Mouse (Mus musculus) layer of hippocampus, postnatal 10 days (tissue): ENCODE data around the gene Alpk1. TPM values are rescaled to one million over a fixed set of nuclear protein-coding genes. Genes with fewer than 3 reads are reported as not detected.

ENCODE experiments used
- DNase-seq, 2 experiments: peaks; one replicate each; pipeline ENCODE4 v3.0.0; 2021; ENCODE audit warnings: low spot score in 2 of 2
- total RNA-seq, 2 experiments: library from RNA; stranded (reverse); gene quantifications; 2 replicates each; pipeline ENCODE4 v1.2.3; 2021

Gene Alpk1
- total RNA-seq, 2 experiments from 2014 or later, result 7.9 to 9.2 TPM

DNA sequence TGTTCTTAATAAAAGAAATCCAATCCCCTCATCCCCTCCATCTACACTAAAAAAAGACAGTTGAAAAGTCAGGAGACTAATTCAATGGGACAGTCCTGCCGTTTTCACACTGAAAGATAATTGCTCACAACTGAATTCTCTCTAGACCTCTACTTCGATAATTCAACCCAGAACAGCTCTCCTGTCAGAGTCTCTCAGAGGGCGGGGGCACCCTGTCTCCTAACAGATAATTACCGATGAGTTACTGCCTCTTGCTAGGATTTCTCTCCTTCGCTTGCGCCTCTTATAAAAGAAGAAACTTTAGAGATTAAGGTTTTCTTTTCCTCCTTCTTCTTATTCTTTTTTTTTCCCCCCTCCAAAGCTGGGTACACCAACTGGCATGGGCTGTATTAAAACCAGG, 34.8 kb downstream of the Alpk1 start:
- no peak for DNase-seq

DNA sequence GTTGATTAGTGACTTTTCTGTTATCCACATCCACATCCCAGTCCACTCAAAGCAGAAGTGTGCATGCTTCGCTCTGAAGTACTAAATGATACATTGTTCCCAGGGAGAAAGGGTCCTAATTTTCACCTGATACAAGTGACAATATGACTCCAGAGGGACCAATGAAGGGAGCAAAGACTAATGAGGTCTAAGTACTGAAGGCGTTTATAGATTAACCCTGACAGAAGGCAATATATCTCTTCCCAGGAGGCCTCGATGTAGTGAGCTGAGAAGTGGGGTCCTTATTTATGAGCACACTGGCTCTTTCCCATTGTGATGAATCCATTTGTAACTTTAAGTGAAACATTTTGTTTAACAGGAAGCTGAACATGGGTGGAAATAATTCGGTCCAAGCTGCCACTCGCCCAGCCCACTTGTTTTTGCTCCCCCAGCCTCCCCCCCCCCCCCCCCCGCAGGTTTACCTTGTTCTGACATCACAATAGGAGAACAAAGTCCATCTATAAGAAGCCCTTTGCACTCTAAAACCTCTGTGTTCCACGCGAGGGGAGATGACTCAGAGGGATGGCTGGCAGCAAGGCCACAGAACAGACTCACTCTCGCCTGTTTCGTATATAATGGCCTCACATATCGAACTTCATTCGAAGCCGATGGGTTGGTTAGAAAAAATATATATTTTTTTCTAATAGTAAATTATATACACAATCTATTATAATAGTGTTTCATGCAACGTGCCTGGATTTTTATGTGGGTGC, 36.5 kb downstream of the Alpk1 start:
- DNase-seq, result no peak

- DNase-seq, result no peak
Observed at GRCm38 (mm10) chr3:127741473-127741872, 38.9 kb downstream of the Alpk1 start.

DNA sequence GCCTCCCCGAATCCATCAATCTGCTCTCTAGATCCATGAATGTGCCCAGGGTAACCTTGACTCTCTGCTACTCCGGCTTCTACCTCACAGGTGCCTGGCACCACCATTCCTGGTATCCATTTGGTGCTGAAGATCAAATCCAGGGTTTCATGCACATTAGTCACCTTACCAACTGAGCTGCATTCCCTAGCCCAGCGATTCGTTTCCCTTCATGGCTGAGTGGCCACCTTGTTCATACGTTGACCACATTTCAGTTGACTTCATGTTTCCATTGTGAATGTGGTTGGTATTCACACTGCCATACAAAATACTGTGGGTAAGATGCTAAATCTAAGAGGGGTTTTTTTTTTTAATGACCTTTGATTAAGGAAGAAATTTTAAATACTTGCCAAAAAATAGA, 42.5 kb downstream of the Alpk1 start:
- no peak for DNase-seq

GRCm38 (mm10) chr3:127735395-127735794, 44.9 kb downstream of the Alpk1 start:
- DNase-seq, result no peak

DNA sequence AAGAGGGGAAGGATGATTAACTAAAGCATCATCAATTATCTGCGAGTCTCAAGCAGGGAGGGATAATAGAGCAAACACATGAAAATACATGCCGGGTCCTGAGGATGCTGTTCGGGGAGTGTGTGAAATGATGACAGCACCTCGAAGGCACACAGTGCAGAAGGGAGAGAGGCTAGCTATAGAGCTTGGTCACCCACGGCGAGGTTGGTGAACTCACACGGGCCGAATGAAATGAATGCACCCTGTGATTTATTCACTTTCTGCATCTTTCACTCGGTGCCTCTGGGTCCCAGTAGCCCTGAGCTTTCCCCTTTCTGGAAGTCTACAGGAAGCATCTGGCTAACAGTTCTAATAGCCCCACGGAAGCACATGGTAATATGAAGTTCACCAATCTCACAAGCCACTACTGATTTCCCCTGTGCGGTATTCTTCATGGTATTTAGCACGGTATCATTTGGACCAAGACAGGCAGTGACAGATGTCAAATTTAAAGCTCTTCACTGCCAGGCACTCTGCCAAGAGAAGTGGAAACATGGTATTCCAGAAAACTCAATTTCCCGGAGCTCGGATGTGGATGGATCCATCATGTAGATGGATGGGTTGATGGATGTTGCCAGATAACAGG, 50.7 kb downstream of the Alpk1 start:
- DNase-seq, result no peak

- DNase-seq, result no peak
Observed at GRCm38 (mm10) chr3:127728851-127729512, 51.3 kb downstream of the Alpk1 start.

GRCm38 (mm10) chr3:127728046-127728445, 52.3 kb downstream of the Alpk1 start:
- DNase-seq, result no peak

- DNase-seq, result no peak
Observed at GRCm38 (mm10) chr3:127720948-127721347, 59.4 kb downstream of the Alpk1 start.

DNA sequence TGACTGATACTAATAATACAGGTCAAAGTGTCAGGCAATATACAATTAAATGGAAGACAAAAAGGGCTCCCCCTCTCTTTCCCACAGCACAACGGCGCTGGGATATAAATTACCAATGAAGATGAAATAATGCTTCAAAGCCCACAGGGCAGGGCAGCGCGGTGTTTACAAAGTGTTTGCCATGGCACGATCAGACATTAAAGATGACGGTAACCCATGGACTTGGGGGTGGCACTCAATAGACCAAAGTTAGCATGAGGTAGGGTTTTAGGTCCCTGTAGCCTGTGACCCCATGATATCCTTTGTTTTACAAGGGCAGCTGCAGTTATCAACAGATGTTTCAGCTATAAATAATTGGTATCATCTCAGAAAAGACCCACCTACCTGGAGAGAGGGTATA, 60.3 kb downstream of the Alpk1 start:
- DNase-seq, result no peak

DNA sequence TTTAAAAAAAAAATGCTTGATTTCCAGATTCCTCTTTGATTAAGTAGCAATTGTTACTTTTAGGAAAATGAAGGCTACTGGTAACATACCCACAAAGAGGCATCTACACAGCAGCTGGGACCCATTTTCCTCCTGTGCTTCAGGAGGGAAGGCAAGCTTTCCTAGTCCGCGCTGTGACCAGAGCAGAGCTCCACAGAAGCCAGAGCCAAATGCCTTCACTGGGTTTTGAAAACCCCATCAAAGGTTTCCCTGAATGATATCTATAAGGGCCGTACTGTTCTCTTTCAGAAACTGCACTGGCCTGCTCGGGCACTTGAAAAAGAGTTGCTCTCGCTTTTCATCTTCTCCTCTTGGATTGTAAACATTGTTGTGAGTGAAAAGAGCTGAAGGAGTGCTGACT, 60.7 kb downstream of the Alpk1 start:
- DNase-seq, result no peak

GRCm38 (mm10) chr3:127716759-127717158, 63.6 kb downstream of the Alpk1 start:
- DNase-seq, result no peak

DNA sequence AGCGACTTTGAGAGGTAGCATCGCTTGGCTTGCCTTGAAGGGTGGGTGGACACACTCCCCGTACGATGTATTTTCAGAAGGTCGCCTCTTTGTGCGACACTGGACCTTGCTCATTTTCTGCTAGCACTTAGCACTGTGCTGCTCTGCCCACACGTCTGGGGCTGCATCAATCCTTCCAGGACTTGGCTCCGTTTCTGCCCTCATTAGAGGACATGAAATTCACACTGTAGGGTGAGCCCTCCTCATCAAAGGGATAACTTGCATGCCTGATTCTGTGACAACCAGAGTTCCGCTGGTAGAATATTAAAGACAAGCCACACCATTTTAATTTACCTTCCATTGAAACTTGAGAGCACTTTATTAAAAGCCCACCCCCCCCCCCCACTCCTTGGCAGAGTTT, 67.2 kb downstream of the Alpk1 start:
- no peak for DNase-seq

DNA sequence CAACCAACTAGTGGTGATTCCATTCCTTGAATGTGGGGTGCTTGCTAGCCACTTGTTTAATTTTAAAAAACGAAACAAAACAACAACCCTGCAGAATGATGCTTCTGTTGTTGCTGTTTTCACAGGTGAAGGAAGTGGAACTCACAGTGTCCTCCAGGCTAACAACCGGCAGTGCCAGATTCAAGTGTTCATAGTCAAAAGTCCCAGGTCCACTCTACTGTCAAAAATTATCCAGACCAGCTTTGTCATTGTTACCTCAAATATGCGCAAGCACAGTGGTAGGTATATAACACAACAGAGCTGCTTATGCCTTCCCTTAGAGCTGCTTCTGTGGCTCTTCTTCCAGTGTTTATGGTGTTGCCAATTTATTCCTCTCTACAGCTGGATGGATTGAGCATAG, 68.8 kb downstream of the Alpk1 start:
- DNase-seq, result no peak

GRCm38 (mm10) chr3:127707089-127707485, 73.2 kb downstream of the Alpk1 start:
- no peak for DNase-seq

GRCm38 (mm10) chr3:127706445-127707088, 73.8 kb downstream of the Alpk1 start:
- no peak for DNase-seq

- peak; percentile 43 to 66 for DNase-seq
Observed at GRCm38 (mm10) chr3:127705515-127706444, 74.5 kb downstream of the Alpk1 start.

- DNase-seq, result no peak
Observed at GRCm38 (mm10) chr3:127705139-127705514, 75.2 kb downstream of the Alpk1 start.

GRCm38 (mm10) chr3:127701196-127701825, 79.0 kb downstream of the Alpk1 start:
- DNase-seq, result no peak

DNA sequence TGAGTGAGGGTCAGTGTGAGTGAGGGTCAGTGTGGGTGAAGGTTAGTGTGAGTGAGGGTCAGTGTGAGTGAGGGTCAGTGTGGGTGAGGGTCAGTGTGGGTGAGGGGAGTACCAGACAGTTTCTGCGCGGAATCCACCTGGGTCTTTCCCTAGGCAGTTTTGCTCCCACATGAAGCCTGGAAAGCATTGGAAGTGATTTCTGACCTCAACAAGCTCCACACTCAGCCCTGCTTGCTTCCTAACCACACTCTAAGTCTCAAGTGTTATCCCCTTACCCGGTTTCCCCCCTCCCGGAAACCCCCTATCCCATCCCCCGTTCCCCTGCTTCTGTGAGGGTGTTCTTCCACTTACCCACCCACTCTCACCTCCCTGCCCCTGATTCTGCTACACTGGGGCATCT, 81.7 kb downstream of the Alpk1 start:
- no peak for DNase-seq
